Mouse (Mus musculus): Measurements from ENCODE around the gene Atp6v1e1. TPM values are rescaled to one million over a fixed set of nuclear protein-coding genes. Genes with fewer than 3 reads are reported as not detected.

The Atp6v1e1 gene
- polyA plus RNA-seq, 1 experiment from 2014 or later, result 141 TPM

DNA sequence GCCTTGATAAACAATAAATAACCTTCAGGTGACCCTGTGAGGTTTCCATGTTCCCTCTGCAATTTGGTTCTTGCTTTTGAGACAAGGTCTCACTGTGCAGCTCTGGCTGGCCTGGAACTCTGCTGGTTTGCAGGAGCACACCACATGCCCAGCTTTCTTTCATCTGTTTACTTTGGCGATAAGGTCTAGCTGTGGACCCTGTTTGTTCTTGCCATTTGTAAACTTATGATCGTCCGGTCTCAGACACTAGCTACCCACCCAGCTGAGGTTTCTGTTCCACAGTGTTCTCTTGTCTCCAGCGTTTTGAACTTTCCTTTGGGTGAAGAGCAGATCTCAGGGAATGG lies 14.9 kb downstream of the Atp6v1e1 start:
- WGBS, result 96% methylated on average over 4 of the region's 4 CpGs
- Histone ChIP-seq H3K9me3 (ENCODE audit: control insufficient read depth, low read length) (no peaks in the 10 kb centered on the region), H3K27ac (replicated peaks; ENCODE audit: low read depth, low read length) (no peak overlapping the region), H3K36me3 (ENCODE audit: control insufficient read depth, insufficient read depth, low read length) (peaks cover 83% of the 10 kb centered on the region), H3K4me2 (ENCODE audit: low read depth, low read length) (no peak overlapping the region), H3K4me1 (ENCODE audit: control insufficient read depth, insufficient read depth, low read length) (no peaks in the 10 kb centered on the region), H3K9ac (ENCODE audit: low read depth, low read length) (no peak overlapping the region), H3K27me3 (replicated peaks; ENCODE audit: control insufficient read depth, insufficient read depth, low read length) (no peaks in the 10 kb centered on the region), H3K4me3 (ENCODE audit: low read depth, low read length) (no peak overlapping the region)
- DNase-seq (ENCODE audit: low spot score) (no peak), ATAC-seq (ENCODE audit: low read depth) (no peak)

DNA sequence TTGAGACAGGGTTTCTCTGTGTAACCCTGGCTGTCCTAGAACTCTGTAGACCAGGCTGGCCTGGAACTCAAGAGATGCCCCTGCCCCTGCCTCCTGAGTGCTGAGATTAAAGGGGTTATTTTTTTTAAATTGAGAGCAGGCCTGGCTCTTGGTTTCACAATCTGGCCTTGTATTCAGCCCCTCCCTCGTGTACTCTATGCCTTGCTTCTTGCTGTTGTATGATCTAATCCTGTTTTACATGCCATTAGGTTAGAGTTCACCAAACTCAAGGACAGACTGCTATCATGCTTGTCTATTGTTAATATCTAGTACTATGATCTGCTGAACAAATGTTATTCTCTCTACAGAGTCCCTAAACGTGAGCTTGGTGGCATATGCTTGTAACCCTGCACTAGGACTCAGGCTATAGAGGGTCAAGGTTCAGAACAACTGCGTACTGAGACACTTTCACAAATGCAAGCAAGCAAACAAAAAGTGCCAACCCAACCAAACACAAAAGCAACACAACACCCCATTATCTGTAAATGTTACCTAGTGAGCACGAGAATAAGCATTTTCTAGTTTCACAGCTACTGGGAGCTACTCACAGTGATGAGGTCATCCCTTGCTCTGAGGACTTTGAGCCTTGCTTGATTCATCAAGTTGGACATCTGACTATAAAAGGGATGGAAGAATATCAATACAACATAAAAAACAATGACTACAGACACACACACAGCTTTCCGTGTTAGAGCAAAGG lies 15.4 kb downstream of the Atp6v1e1 start:
- H3K4me2 ChIP-seq (ENCODE audit: low read depth, low read length), result no peak overlapping the region
- 83% methylated on average over 5 of the region's 5 CpGs for WGBS
- H3K27ac ChIP-seq (replicated peaks; ENCODE audit: low read depth, low read length), result no peak overlapping the region
- no peaks in the 10 kb centered on the region for H3K27me3 ChIP-seq (replicated peaks; ENCODE audit: control insufficient read depth, insufficient read depth, low read length)
- no peak for DNase-seq (ENCODE audit: low spot score)
- ATAC-seq (ENCODE audit: low read depth), result no peak
- peaks cover 88% of the 10 kb centered on the region for H3K36me3 ChIP-seq (ENCODE audit: control insufficient read depth, insufficient read depth, low read length)
- H3K9ac ChIP-seq (ENCODE audit: low read depth, low read length), result no peak overlapping the region
- H3K4me3 ChIP-seq (ENCODE audit: low read depth, low read length), result no peak overlapping the region
- H3K4me1 ChIP-seq (ENCODE audit: control insufficient read depth, insufficient read depth, low read length), result no peaks in the 10 kb centered on the region
- H3K9me3 ChIP-seq (ENCODE audit: control insufficient read depth, low read length), result no peaks in the 10 kb centered on the region

GRCm38 (mm10) chr6:120799581-120800041 lies 23.0 kb downstream of the Atp6v1e1 start:
- 87% methylated on average over 4 of the region's 4 CpGs for WGBS
- H3K4me1 ChIP-seq (ENCODE audit: control insufficient read depth, insufficient read depth, low read length), result no peaks in the 10 kb centered on the region
- no peak overlapping the region for H3K4me2 ChIP-seq (ENCODE audit: low read depth, low read length)
- H3K9ac ChIP-seq (ENCODE audit: low read depth, low read length), result no peak overlapping the region
- H3K9me3 ChIP-seq (ENCODE audit: control insufficient read depth, low read length), result no peaks in the 10 kb centered on the region
- peaks cover 97% of the 10 kb centered on the region for H3K36me3 ChIP-seq (ENCODE audit: control insufficient read depth, insufficient read depth, low read length)
- ATAC-seq (ENCODE audit: low read depth) (peak; percentile 90), DNase-seq (ENCODE audit: low spot score) (peak; percentile 78)
- no peak overlapping the region for H3K4me3 ChIP-seq (ENCODE audit: low read depth, low read length)
- no peaks in the 10 kb centered on the region for H3K27me3 ChIP-seq (replicated peaks; ENCODE audit: control insufficient read depth, insufficient read depth, low read length)
- H3K27ac ChIP-seq (replicated peaks; ENCODE audit: low read depth, low read length), result no peak overlapping the region

DNA sequence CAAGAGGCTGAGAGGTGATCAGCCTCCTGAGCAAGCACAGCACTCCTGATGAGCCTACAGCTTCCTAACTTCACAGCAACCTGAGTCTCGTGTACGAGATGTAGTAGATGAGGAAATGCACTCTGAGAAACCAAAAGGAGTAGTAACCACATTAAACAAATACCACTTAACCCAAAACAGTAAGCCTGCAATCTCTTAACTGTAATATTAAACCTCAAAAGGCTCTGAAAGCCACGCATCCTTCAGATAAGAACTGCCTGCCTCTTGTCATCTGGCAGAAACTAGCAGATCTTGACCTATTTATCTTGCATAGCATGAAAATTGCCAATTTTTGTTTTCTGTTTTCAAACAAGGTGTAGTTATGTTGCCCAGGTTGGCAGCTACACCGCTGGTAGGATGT lies 23.7 kb downstream of the Atp6v1e1 start:
- H3K4me3 ChIP-seq (ENCODE audit: low read depth, low read length), result no peak overlapping the region
- no peak overlapping the region for H3K9ac ChIP-seq (ENCODE audit: low read depth, low read length)
- no peak overlapping the region for H3K27ac ChIP-seq (replicated peaks; ENCODE audit: low read depth, low read length)
- ATAC-seq (ENCODE audit: low read depth), result no peak
- no peaks in the 10 kb centered on the region for H3K9me3 ChIP-seq (ENCODE audit: control insufficient read depth, low read length)
- no peak overlapping the region for H3K4me2 ChIP-seq (ENCODE audit: low read depth, low read length)
- H3K4me1 ChIP-seq (ENCODE audit: control insufficient read depth, insufficient read depth, low read length), result no peaks in the 10 kb centered on the region
- peaks cover 97% of the 10 kb centered on the region for H3K36me3 ChIP-seq (ENCODE audit: control insufficient read depth, insufficient read depth, low read length)
- DNase-seq (ENCODE audit: low spot score), result no peak
- no peaks in the 10 kb centered on the region for H3K27me3 ChIP-seq (replicated peaks; ENCODE audit: control insufficient read depth, insufficient read depth, low read length)
- 86% methylated on average over 4 of the region's 4 CpGs for WGBS

- DNase-seq (ENCODE audit: low spot score) (peak; percentile 19), ATAC-seq (ENCODE audit: low read depth) (peak; percentile 48; the same call in 1 of the 2 replicates)
- Histone ChIP-seq H3K27ac (replicated peaks; ENCODE audit: low read depth, low read length) (no peak overlapping the region), H3K27me3 (replicated peaks; ENCODE audit: control insufficient read depth, insufficient read depth, low read length) (no peaks in the 10 kb centered on the region), H3K4me3 (ENCODE audit: low read depth, low read length) (no peak overlapping the region), H3K4me2 (ENCODE audit: low read depth, low read length) (no peak overlapping the region), H3K9ac (ENCODE audit: low read depth, low read length) (no peak overlapping the region), H3K36me3 (ENCODE audit: control insufficient read depth, insufficient read depth, low read length) (peaks cover 98% of the 10 kb centered on the region), H3K9me3 (ENCODE audit: control insufficient read depth, low read length) (no peaks in the 10 kb centered on the region), H3K4me1 (ENCODE audit: control insufficient read depth, insufficient read depth, low read length) (no peaks in the 10 kb centered on the region)
- WGBS, result 85% methylated on average over 7 of the region's 7 CpGs
Measured at GRCm38 (mm10) chr6:120798019-120798418, 24.6 kb downstream of the Atp6v1e1 start.

- H3K27me3 ChIP-seq (replicated peaks; ENCODE audit: control insufficient read depth, insufficient read depth, low read length), result no peaks in the 10 kb centered on the region
- no peaks in the 10 kb centered on the region for H3K4me1 ChIP-seq (ENCODE audit: control insufficient read depth, insufficient read depth, low read length)
- WGBS, result 87% methylated on average over 2 of the region's 2 CpGs
- no peak overlapping the region for H3K9ac ChIP-seq (ENCODE audit: low read depth, low read length)
- peaks cover 94% of the 10 kb centered on the region for H3K36me3 ChIP-seq (ENCODE audit: control insufficient read depth, insufficient read depth, low read length)
- H3K27ac ChIP-seq (replicated peaks; ENCODE audit: low read depth, low read length), result no peak overlapping the region
- ATAC-seq (ENCODE audit: low read depth), result no peak
- H3K9me3 ChIP-seq (ENCODE audit: control insufficient read depth, low read length), result no peaks in the 10 kb centered on the region
- no peak overlapping the region for H3K4me2 ChIP-seq (ENCODE audit: low read depth, low read length)
- H3K4me3 ChIP-seq (ENCODE audit: low read depth, low read length), result no peak overlapping the region
- no peak for DNase-seq (ENCODE audit: low spot score)
Measured at GRCm38 (mm10) chr6:120796111-120796510, 26.5 kb downstream of the Atp6v1e1 start.

DNA sequence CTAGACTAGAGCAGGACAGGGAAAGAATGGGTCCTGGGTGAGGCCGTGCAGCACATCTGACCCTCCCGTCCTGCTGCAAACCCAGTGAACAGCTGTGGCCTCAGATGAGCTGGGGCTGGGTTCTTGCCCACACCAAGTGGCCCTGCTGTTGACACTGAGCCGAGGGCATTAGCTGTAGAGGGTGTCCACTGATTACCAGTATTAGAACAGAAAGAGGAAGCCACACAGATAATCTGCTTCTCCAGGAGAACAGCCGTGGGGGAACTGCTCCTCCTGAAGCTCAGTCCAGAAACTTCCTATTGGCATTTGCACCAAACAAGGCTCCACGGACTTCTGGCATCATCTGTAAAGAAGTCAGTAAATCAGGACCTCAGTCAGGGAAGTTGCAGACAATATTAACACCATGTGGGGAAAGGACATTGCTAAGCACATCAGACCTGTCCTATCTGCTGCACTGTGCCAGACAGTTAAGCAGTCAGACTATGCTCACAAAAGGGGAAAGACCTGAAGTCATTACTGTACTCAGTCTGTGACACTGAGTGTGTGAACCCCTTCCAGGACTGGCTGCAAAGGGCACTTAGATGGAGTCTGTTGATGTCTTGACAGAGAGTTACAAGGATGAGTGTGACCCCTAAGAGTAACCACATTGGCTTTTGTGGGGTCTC lies 27.0 kb downstream of the Atp6v1e1 start:
- H3K4me3 ChIP-seq (ENCODE audit: low read depth, low read length), result no peak overlapping the region
- WGBS, result 82% methylated on average over 5 of the region's 5 CpGs
- peaks cover 89% of the 10 kb centered on the region for H3K36me3 ChIP-seq (ENCODE audit: control insufficient read depth, insufficient read depth, low read length)
- H3K9me3 ChIP-seq (ENCODE audit: control insufficient read depth, low read length), result no peaks in the 10 kb centered on the region
- H3K4me1 ChIP-seq (ENCODE audit: control insufficient read depth, insufficient read depth, low read length), result no peaks in the 10 kb centered on the region
- no peak for DNase-seq (ENCODE audit: low spot score)
- no peaks in the 10 kb centered on the region for H3K27me3 ChIP-seq (replicated peaks; ENCODE audit: control insufficient read depth, insufficient read depth, low read length)
- ATAC-seq (ENCODE audit: low read depth), result no peak
- no peak overlapping the region for H3K9ac ChIP-seq (ENCODE audit: low read depth, low read length)
- H3K27ac ChIP-seq (replicated peaks; ENCODE audit: low read depth, low read length), result no peak overlapping the region
- H3K4me2 ChIP-seq (ENCODE audit: low read depth, low read length), result no peak overlapping the region

GRCm38 (mm10) chr6:120792947-120793346 lies 29.6 kb downstream of the Atp6v1e1 start:
- no peak overlapping the region for H3K4me3 ChIP-seq (ENCODE audit: low read depth, low read length)
- 92% methylated on average over 8 of the region's 8 CpGs for WGBS
- H3K9me3 ChIP-seq (ENCODE audit: control insufficient read depth, low read length), result no peaks in the 10 kb centered on the region
- ATAC-seq (ENCODE audit: low read depth), result no peak
- H3K4me1 ChIP-seq (ENCODE audit: control insufficient read depth, insufficient read depth, low read length), result no peaks in the 10 kb centered on the region
- no peak overlapping the region for H3K27ac ChIP-seq (replicated peaks; ENCODE audit: low read depth, low read length)
- H3K9ac ChIP-seq (ENCODE audit: low read depth, low read length), result no peak overlapping the region
- no peak for DNase-seq (ENCODE audit: low spot score)
- H3K36me3 ChIP-seq (ENCODE audit: control insufficient read depth, insufficient read depth, low read length), result peaks cover 62% of the 10 kb centered on the region
- no peaks in the 10 kb centered on the region for H3K27me3 ChIP-seq (replicated peaks; ENCODE audit: control insufficient read depth, insufficient read depth, low read length)
- H3K4me2 ChIP-seq (ENCODE audit: low read depth, low read length), result no peak overlapping the region

- WGBS, result 57% methylated on average over 5 of the region's 5 CpGs
- no peak overlapping the region for H3K9ac ChIP-seq (ENCODE audit: low read depth, low read length)
- ATAC-seq (ENCODE audit: low read depth), result 0 out of 2 replicates have a peak, but pooled peaks have one; percentile 10
- no peaks in the 10 kb centered on the region for H3K27me3 ChIP-seq (replicated peaks; ENCODE audit: control insufficient read depth, insufficient read depth, low read length)
- peaks cover 40% of the 10 kb centered on the region for H3K36me3 ChIP-seq (ENCODE audit: control insufficient read depth, insufficient read depth, low read length)
- no peak overlapping the region for H3K4me2 ChIP-seq (ENCODE audit: low read depth, low read length)
- no peaks in the 10 kb centered on the region for H3K4me1 ChIP-seq (ENCODE audit: control insufficient read depth, insufficient read depth, low read length)
- H3K4me3 ChIP-seq (ENCODE audit: low read depth, low read length), result no peak overlapping the region
- DNase-seq (ENCODE audit: low spot score), result peak; percentile 56
- no peak overlapping the region for H3K27ac ChIP-seq (replicated peaks; ENCODE audit: low read depth, low read length)
- no peaks in the 10 kb centered on the region for H3K9me3 ChIP-seq (ENCODE audit: control insufficient read depth, low read length)
Measured at GRCm38 (mm10) chr6:120790717-120791116, 31.9 kb downstream of the Atp6v1e1 start.
